Mouse (Mus musculus) CD4-positive helper T cell, adult 2 months (primary cell): ENCODE data around the gene Casp6.

ENCODE experiments used
- DNase-seq: peaks from one replicate; pipeline ENCODE4 v3.0.0-alpha.2; 2012; ENCODE audit warnings: low read depth, missing footprints, low spot score

Casp6 gene

DNA sequence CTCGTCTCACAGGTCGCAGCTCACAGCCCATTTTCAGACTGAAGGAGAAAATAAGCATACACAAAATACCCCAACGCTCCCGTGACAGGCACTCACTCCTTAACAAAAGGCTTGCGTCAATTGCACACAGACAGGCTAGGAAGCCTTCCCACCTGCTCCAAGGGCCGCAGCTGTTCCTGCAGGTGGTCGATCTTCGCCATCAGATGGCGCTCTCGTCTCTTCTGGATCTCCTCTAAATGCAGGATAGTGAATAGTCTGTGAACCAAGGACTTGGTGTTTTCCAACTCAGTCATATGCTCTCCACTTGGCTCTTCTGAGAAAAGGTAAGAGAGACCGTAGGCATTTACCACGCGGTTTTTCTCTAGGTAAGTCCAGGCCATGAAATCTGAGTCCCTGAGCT lies 17.2 kb downstream of the Casp6 start:
- DNase-seq, result peak; percentile 52

- no peak for DNase-seq
Observed at GRCm38 (mm10) chr3:129923581-129923980, 22.4 kb downstream of the Casp6 start.

- DNase-seq, result no peak
Observed at GRCm38 (mm10) chr3:129925861-129926260, 24.6 kb downstream of the Casp6 start.

DNA sequence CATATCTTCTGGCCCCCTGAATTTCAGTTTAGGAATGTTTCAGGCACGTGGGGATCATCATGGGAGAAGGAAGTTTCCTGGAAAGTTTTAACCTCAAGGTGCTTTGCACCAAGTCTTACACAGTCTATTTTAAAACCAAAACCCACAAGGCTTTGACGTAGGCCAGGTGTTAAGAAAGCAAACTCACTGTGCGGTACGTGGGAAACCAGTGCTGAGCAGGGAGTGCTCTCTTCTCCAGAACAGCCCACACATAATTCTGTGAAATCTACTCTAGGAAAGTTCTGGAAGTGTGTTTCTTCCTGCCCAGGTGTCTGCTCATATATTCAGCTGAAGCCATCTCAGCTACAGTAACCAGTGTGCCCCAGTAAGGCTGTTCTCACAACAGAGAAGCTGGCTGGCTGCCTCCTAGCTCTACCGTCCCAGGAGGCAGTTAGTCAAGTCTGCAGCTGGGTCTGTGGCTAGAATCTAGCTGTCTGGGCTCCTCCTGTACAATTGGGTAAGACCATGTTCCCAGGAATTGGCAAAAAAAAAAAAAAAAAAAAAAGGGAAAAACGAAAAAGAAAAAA lies 29.1 kb downstream of the Casp6 start:
- DNase-seq, result no peak

GRCm38 (mm10) chr3:129932443-129932842 lies 31.2 kb downstream of the Casp6 start:
- no peak for DNase-seq

GRCm38 (mm10) chr3:129936561-129936960 lies 35.3 kb downstream of the Casp6 start:
- DNase-seq, result no peak

GRCm38 (mm10) chr3:129937848-129938247 lies 36.6 kb downstream of the Casp6 start:
- DNase-seq, result no peak

DNA sequence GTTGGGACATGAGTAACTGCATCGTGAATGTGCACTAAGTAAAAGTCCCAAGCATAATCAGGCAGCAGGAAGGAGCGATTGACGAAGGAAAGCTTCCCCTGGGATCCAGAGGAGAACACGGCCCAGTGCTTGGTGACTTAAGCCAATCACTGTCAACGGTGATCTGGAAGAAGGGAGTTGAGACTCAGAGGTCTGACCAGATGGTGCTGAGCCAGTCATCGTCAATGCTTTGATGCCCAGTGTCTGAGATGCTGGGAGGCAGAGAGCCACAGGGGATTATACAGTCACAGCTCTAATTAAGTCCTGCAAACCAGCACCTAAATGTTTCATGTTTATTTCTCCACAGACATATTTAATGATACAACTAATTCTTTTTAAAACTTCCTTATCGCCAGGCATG lies 37.8 kb downstream of the Casp6 start:
- DNase-seq, result no peak

DNA sequence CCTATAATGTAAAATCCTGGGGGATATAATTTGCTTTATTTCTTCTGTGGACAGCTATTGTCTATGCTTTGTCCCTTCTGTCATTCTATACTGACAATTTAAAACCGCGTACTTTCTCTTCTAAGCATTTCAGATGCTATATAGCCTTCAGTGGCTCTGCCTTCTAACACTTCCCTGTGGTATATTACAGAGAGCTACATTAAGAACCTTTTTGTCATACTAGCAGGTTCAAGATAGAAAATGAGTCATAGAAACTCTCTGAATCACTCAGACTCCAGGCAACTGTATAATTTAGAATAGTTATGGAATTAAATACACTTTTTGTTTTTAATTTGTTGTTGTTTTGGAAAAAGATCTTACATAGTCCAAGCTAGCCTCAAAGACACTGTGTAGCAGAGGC lies 39.6 kb downstream of the Casp6 start:
- no peak for DNase-seq

DNA sequence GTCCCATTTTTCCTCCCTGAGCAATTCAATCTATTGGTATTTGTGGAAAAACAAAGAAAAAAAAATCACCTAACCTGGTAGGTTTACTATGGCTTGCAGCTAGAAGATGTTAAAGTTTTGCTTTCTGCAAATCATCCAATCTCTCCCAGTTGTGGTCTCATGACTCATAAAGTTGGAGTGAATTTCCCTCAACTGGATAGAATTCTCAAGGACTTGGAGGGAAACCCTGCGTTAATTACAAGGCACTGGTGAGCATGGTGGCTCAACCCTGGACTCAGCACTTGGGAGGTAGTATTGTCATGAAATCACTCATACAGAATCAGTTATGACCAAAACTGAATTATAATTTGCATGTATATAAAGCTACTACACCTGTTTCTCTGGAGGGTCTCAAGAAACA lies 40.1 kb downstream of the Casp6 start:
- DNase-seq, result no peak

- no peak for DNase-seq
Observed at GRCm38 (mm10) chr3:129943813-129944212, 42.6 kb downstream of the Casp6 start.

DNA sequence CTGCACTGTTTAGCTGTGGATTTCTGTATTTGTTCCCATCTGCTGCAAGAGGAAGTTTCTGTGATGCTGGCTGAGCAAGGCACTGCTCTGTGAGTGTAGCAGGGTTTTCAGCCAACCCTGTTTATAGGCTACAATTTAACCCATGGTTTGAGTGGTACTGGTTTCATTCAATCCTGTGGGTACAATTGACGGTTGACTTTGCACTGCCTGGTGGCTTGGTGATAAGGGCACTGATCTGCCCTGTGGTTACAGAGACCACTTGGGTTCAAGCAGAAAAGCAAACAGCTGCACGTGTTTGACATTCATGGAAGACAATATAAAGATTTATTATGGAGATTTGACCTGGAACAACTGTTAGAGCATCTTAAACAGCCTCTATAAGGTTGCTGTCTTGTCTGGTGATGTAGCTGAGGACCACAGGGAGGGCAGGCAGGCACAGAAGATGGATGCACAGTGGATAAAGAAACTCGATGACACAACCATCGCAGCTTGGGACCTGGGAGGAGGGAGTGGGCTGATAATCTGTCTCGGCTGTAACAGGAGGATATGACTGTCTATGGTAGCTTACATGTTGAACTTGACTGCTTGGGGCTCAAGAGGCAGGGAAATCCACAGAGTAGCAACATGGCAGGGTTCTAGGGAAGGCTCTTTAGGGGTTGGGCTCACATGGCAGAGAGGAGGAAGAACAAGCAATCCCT lies 45.1 kb downstream of the Casp6 start:
- no peak for DNase-seq

GRCm38 (mm10) chr3:129948359-129948758 lies 47.1 kb downstream of the Casp6 start:
- no peak for DNase-seq

DNA sequence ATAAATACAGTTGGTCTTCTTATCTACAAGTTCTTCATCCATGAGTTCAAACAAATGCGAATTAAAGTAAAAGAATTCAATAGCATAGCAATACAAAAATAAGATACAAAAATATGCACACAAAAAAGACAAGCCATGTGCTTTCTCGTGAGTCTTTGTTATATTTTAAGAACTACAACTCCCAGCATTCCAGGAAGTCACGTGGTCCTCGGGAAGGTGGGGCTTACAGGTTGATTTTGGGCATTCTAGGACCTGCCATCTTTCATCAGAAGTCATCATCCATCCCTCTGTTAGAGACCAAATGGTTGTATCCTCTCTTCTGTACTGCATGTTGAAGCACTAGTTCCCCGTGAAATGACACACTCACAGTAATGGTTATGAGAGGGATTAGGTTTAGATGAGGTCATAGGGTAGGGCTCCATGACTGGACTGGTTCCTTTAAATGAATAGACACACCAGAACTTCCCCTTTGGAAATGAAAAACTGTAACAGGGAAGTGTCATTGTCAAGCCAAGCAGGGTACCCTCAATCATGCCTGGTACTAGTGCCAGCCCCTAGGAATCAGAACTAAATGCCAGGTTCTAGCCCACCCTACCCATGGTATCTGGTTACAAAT lies 48.0 kb downstream of the Casp6 start:
- DNase-seq, result no peak

DNA sequence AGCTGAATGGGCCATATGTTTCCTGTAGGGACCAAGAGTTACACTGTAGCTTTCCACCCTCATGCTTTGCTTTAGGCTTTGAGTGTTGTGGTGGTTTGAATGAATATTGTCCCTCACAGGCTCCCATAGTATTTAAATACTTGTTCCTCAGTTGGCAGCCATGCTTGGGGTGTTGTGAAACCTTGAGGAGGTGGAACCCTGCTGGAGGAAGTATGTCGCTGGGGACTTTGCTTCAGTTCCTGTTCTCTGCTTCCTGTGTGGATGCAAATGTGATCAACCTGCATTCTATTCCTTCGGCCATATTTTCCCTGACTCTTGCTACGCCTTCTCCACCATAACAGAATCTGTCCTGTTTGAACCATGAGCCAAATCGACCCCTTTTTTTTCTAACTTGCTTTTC lies 52.1 kb downstream of the Casp6 start:
- DNase-seq, result no peak

- DNase-seq, result no peak
Observed at GRCm38 (mm10) chr3:129962533-129962932, 61.3 kb downstream of the Casp6 start.
